Mouse (Mus musculus): ENCODE measurements around the gene Epb41l4b.

DNA sequence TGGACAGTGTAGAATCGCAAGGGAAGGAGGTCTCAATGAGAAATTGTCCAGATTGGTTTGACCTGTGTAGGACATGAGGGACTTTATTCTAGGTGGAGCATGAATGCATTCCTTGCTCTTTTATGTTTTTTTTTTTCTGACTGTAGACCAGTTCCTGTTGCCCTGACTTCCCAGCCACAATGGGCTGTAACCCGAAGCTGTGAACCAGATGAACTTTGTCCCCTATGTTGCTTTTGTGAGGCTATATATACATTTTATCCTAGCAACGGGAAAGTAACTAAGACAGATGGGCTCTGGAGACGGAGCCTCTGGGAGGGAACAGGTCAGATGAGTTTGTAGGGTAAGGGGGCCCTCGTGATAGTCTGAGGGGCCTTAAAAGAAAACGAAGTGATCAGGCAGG is 42.8 kb upstream of the Epb41l4b start:
- no peak for TF ChIP-seq POLR2A (IDR thresholded peaks at IDR 0.05; ENCODE audit: control insufficient read depth, low read depth, low read length)
- TF ChIP-seq CTCF (IDR thresholded peaks at IDR 0.05; ENCODE audit: control insufficient read depth, insufficient read depth, insufficient replicate concordance, low read depth, low read length) = no peak

Data from testis, adult 2 months (tissue).